Mouse (Mus musculus): ENCODE measurements around the gene Tmtc1.
A peak's percentile ranks its signal among the peaks of the same experiment; 100 is the strongest.

Tmtc1 gene

DNA sequence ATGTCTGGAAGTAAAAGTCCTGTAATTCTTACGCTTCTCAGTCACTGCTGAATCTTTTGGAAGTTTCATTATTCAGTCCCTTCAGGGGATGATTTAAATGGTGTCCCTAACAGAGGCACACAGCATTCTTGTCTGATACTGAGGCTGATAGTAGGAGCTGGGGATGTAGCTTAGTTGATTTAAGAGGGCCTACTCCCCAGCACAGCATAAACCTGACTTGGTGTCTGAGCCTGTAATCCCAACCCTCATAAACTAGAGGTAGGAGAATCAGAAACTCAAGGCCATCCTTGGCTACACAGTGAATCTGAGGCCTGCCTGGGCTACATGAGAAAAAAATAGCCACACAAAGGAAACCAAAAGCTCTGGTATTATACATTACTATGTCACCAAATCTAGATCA, 77.6 kb downstream of the Tmtc1 start:
- no peak for DNase-seq

GRCm38 (mm10) chr6:148363162-148363561, 81.0 kb downstream of the Tmtc1 start:
- no peak for DNase-seq

DNA sequence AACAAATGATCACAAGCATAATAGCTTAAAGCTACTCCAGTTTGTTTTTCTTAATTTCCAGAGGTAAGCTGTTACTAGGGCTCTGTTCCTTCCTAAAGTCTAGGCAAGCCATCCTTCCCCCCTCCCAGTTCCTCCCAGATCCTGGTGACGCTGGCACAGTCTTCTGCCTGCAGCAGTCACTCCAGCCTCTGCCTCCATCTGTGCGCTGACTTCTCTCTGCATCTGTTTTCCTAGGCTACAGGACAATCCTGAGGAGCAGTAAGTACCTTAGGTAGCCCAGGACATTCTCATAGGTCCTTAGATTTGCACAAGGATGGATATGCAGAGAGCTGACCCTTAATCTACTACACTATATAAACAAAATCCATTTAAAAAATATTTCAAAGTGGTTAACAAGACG, 81.7 kb downstream of the Tmtc1 start:
- DNase-seq, result peak; percentile 16 to 49

DNA sequence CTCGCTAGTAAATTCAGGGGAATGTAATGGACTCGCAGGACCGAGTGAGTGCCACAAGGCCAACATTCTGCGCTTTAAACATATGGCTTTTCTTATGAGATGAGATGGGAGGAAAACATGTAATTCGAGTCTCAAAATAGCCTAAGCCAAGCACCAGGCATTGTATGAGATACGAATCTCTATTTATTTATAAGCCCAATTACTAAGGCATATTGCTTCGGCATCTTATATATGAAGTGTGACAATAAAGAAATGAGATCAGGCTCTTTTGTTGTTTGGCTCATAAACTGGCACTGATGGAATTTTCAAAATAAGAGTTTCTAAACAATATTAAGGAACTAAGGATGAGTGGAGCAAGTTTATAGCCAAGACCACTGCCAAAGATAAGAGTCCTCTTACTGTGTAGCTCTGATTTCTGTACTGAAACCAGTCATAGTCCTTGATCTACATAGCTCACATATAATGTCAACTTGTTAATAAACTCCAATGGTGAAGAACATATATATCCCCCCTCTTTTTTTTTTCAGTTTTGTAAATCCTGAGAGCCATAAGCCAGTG, 84.8 kb downstream of the Tmtc1 start:
- DNase-seq, result no peak

DNA sequence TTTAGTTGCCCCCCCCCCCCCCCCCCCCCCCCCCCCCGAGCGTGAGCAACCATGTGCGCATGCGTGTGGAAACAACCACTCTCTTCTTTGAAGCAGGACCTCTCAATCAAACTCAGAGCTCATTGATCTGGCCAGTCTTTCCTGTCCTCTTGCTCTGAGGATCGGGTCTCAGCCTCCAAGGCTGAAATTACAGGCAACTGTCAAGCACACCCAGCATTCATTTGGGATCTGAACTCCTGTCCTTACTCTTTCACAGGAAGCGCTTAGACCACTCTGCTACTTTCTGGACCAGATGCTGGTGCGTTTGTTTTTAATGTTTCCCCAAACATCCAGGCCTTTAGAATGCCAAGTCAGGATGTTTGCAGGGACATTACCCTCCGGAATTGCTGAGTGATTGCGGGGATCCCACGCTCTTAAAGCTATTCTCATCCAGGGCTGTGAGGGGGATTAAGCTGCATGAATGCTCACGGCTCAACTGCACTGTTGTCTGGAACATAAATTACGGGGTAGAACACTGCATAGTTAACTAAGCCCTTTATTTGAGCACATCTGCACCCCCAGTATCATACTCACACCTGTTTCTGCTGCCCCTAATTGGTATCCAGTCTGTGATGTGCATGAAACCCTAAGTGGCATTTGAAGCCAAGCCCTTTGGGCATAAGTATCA, 85.5 kb downstream of the Tmtc1 start:
- DNase-seq, result no peak

GRCm38 (mm10) chr6:148356141-148356540, 88.0 kb downstream of the Tmtc1 start:
- DNase-seq, result no peak

DNA sequence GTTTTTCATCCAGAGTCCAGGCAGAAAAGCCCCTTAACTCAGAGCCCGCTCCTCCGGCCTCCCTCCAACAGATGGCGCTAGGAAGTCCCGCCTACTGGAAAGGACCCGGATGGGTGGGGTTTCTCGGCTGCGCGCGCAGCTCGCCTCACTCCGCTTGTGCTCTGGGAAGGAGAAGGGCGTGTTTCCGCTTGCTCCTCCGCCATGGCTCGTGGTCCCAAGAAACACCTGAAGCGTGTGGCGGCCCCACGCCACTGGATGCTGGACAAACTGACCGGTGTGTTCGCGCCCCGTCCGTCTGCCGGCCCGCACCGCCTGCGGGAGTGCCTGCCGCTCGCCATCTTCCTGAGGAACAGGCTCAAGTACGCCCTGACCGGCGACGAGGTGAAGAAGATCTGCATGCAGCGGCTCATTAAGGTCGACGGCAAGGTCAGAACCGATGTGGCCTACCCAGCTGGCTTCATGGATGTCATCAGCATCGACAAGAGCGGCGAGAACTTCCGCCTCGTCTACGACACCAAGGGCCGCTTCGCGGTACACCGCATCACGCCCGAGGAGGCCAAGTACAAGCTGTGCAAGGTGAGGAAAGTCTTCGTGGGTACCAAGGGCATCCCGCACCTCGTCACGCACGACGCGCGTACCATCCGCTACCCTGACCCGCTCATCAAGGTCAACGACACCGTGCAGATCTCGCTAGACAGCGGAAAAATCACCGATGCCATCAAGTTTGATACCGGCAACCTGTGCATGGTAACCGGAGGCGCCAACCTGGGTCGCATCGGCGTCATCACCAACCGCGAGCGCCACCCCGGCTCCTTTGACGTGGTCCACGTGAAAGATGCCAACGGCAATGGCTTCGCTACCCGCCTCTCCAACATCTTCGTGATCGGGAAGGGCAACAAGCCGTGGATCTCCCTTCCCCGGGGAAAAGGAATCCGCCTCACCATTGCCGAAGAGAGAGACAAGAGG, 89.4 kb downstream of the Tmtc1 start:
- peak; percentile 84 to 89 for DNase-seq

DNA sequence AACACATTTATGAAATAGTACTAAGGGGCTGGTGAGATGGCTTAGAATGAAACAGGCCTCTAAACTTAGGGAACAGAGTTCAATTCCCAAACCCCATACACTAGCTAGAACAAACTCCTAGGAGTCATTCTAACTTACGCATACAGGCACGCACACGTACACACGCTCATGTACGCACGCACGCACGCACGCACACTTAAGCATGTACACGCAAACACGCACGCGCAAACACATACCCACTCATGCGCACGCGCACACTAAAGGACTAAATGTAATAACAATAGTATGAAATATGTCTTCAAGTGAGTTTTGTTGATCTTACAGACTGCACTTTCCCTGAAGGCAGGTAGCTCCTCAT, 90.1 kb downstream of the Tmtc1 start:
- DNase-seq, result no peak

DNA sequence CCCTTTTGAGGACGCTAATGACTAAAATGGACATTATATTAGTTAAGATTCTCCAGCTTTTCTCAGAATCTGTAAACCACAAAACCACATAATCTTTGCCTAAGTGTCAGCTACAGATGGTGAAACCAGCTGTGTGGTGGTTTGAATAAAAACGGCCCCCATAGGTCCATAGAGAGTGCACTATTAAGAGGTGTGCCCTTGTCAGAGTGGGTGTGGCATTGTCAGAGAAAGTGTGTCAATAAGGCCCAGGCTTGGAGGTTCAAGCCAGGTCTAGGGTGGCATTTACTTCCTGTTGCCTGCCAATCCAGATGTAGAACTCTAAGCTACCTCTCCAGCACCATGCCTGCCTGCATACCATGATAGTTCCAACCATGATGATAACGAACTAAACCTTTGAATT, 99.2 kb downstream of the Tmtc1 start:
- no peak for DNase-seq

DNA sequence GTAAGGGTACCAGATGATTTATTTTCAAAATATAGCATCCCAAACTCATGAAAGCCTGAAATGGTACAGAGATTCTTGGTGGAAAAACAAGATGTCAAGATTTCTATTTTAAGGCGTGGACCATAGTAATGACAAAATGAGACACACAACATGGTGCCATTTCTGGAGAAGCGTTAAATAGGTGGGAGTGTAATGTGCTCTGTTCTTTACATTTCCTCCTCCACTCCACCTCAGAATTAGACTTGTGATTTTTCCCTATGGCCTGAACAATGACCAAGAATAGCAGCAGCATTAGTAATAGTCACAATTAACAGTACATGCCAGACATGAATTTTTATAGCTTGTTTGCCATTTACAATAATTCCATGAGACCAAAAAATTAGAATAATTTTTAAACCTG, 102.0 kb downstream of the Tmtc1 start:
- no peak for DNase-seq

- no peak for DNase-seq
These were observed 102.4 kb downstream of the Tmtc1 start for GRCm38 (mm10) chr6:148341765-148342164.

GRCm38 (mm10) chr6:148338326-148338957, 105.7 kb downstream of the Tmtc1 start:
- no peak for DNase-seq

- peak; percentile 16 to 18 for DNase-seq
These were observed 107.8 kb downstream of the Tmtc1 start for GRCm38 (mm10) chr6:148336290-148336955.

DNA sequence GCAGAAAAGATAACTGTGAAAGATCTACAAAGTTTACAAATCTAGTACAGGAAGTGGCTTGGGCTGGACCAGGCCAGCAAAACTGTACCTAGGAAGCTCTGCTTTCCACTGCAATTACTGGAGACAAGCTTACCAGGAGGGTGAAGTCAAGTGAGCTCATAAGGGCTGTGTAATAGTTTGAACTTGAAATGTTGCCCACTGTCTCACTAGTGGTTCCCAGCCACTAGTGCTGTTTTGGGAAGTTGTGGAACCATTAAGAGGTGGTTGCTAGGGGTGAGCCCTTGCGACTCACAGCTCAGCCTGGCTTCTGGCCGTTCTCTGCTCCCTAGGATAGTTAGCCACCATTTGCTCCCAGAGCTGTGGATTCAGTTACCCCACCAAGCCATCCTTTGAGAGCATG, 112.3 kb downstream of the Tmtc1 start:
- DNase-seq, result no peak

DNA sequence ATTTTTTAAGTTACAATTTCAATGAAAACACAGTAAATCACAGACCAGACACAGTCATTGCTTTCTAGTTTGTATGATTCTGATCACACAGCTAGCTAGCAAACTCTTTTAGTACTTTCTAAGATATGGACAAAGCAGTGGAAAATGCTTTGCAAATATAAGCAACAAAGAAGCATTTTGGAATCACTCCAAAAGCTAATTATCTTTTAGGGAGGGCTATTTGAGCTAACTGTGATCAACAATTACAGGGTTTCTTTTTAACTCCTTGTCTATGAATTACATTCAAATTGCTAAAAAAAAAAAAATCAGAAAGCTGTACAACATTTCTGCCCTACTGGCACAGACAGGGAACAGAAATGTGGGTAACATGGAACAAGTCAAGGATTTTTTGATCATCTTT, 114.2 kb downstream of the Tmtc1 start:
- DNase-seq, result no peak

GRCm38 (mm10) chr6:148328928-148329327, 115.3 kb downstream of the Tmtc1 start:
- DNase-seq, result no peak

GRCm38 (mm10) chr6:148328130-148328529, 116.1 kb downstream of the Tmtc1 start:
- DNase-seq, result no peak

DNA sequence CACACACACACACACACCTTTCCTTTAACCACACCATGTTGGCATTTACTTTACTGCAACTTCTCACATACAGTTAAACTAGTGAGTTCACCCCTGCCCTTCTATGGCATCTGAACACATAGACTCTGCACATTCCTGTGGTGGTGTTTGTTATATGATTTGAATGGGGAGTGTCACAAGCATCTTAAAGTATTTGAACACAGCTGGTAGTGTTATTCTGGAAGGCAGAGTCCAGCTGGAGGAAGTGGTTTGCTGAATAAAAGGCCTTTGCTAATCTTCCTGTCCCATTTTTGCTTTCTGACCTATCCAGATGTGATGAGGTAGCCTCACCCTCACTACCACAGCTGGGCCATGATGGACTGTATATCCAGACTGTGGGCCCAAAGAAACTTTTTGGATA, 125.5 kb downstream of the Tmtc1 start:
- DNase-seq, result no peak

- DNase-seq, result no peak
These were observed 128.6 kb downstream of the Tmtc1 start for GRCm38 (mm10) chr6:148315571-148316080.

DNA sequence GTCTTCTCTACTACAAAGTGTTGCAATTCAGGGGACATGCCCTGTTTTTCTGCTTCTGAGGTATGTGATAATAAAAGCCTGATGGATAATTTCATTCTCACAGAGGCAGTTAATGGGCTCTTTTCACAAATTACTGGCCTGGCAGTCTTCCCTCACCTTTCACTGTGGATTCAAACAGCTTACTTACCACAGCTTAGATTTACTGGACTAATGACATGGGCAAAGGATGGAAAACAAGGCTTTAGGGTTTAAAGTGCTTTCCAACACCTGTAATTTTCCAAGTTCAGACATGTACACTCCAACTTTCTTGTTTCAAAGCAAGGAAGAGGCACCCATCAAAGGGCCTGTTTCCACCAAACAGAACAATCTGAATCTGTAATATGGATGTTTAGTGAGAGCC, 129.1 kb downstream of the Tmtc1 start:
- DNase-seq, result no peak

DNA sequence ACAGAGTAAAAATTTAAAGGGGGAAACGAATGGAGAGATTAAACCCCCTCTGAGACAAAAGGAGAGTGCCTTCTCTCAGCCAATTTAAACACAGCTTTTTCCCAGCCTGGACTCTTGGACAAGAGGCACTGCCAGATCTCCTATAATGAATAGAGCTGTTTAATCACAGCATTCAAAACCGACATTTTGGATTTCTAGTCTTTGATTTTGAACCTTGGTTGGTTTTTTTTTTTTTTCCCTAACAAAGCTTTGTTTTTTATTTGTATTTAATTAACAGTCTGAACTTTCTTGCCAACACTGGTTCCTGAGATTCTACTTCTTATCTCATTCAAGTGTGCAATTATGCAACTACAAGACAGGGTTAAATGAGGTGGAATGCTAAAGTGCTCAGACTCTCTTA, 133.2 kb downstream of the Tmtc1 start:
- no peak for DNase-seq

DNA sequence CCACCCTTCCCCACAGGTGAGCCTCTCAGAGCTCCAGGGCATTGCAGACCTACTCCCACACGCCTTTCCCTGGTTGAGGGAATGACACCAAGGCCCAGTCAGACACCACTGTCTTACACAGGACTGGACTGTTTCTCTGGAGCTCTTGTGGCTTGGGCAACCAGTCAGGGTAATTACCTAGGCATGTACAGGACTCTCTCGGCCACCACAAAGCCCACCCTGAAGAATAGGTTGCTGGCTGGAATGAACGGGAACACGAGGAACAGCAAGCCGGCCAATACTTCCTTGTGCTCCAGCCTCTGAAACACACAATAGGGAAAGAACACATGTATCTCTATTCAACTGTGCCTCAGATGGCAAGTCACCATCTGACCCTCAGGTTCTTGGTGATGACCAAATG, 138.4 kb downstream of the Tmtc1 start:
- DNase-seq, result no peak

- no peak for DNase-seq
These were observed 139.0 kb downstream of the Tmtc1 start for GRCm38 (mm10) chr6:148305191-148305590.
